In the genomic region with DNA sequence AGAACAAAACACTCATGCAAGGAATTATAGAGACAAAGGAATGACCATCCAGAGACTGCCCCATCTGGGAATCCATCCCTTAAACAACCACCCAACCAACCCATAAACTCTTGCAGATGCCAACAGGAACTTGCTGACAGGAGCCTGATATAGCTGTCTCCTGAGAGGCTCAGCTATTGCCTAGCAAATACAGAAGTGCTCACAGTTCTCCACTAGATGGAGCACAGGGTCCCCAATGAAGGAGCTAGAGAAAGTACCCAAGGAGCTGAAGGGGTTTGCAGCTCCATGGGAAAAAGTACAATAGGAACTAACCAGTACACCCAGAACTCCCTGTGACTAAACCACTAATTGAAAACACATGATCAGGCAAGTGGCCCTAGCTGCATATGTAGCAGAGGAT, we compare ENCODE assay signal across 8 mouse cellular contexts.
DNase-seq lines count a peak whose midpoint lies in the region; ATAC-seq and TF ChIP-seq lines count a peak whose summit lies in the region.

No protein-coding gene starts in this region.

- ATAC-seq in hindbrain, embryonic 14.5 days (ENCODE audit: low FRiP score): peak; percentile 43; the same call in 1 of the 2 replicates
- no peak for ATAC-seq in hindbrain, embryonic 13.5 days (ENCODE audit: low FRiP score)
- no peak for ATAC-seq in hindbrain, postnatal 0 days
- ATAC-seq in granulocyte monocyte progenitor cell, adult 5-6 weeks (replicated peaks; ENCODE audit: poor library complexity, severe bottlenecking): no peak

- no peak overlapping the region for H3K27ac ChIP-seq in hindbrain, embryonic 14.5 days
- no peak overlapping the region for H3K27ac ChIP-seq in hindbrain, embryonic 13.5 days
- no peak overlapping the region for H3K27ac ChIP-seq in hindbrain, postnatal 0 days

- H3K36me3 ChIP-seq in hindbrain, embryonic 14.5 days (replicated peaks; ENCODE audit: control insufficient read depth, insufficient read depth): no peaks in the 10 kb centered on the region
- no peaks in the 10 kb centered on the region for H3K36me3 ChIP-seq in hindbrain, embryonic 13.5 days
- H3K36me3 ChIP-seq in hindbrain, postnatal 0 days (ENCODE audit: insufficient read depth, low read length): no peaks in the 10 kb centered on the region

- no peaks in the 10 kb centered on the region for H3K27me3 ChIP-seq in hindbrain, embryonic 14.5 days (ENCODE audit: control insufficient read depth, insufficient read depth, low read length)
- no peaks in the 10 kb centered on the region for H3K27me3 ChIP-seq in hindbrain, embryonic 13.5 days
- H3K27me3 ChIP-seq in hindbrain, postnatal 0 days (ENCODE audit: insufficient read depth, low read length): no peaks in the 10 kb centered on the region

- no peak overlapping the region for H3K4me3 ChIP-seq in hindbrain, embryonic 14.5 days (replicated peaks; ENCODE audit: low read length)
- no peak overlapping the region for H3K4me3 ChIP-seq in hindbrain, embryonic 13.5 days
- no peak overlapping the region for H3K4me3 ChIP-seq in hindbrain, postnatal 0 days (ENCODE audit: low read length)

- DNase-seq in hindbrain, embryonic 14.5 days (ENCODE audit: low spot score): no peak
- peak; percentile 42 for DNase-seq in 416B (ENCODE audit: low read depth)
- peak; percentile 20 for DNase-seq in brain, adult 2 months (ENCODE audit: low read depth, low spot score)
- peak; percentile 5 for DNase-seq in hindbrain, postnatal 0 days (ENCODE audit: low spot score)
- no peak for DNase-seq in spleen, adult 18-20 months
- no peak for DNase-seq in gastrocnemius, adult 18-20 months (ENCODE audit: low spot score)

- H3K9me3 ChIP-seq in hindbrain, embryonic 14.5 days (ENCODE audit: control insufficient read depth, low read length): no peaks in the 10 kb centered on the region
- H3K9me3 ChIP-seq in hindbrain, embryonic 13.5 days: no peaks in the 10 kb centered on the region
- H3K9me3 ChIP-seq in hindbrain, postnatal 0 days (ENCODE audit: low read length): no peaks in the 10 kb centered on the region

- no peak overlapping the region for H3K4me2 ChIP-seq in hindbrain, embryonic 14.5 days (replicated peaks)
- H3K4me2 ChIP-seq in hindbrain, embryonic 13.5 days: no peak overlapping the region
- no peak overlapping the region for H3K4me2 ChIP-seq in hindbrain, postnatal 0 days (ENCODE audit: low read depth, low read length)

- H3K9ac ChIP-seq in hindbrain, embryonic 14.5 days: no peak overlapping the region
- H3K9ac ChIP-seq in hindbrain, embryonic 13.5 days: no peak overlapping the region
- H3K9ac ChIP-seq in hindbrain, postnatal 0 days (replicated peaks; ENCODE audit: low read length): no peak overlapping the region

- no peaks in the 10 kb centered on the region for H3K4me1 ChIP-seq in hindbrain, embryonic 14.5 days (replicated peaks; ENCODE audit: control insufficient read depth, insufficient read depth, low read length)
- H3K4me1 ChIP-seq in hindbrain, embryonic 13.5 days (replicated peaks): no peaks in the 10 kb centered on the region
- no peaks in the 10 kb centered on the region for H3K4me1 ChIP-seq in hindbrain, postnatal 0 days (ENCODE audit: insufficient read depth, low read length)

- TF ChIP-seq CTCF in hindbrain, postnatal 0 days (IDR thresholded peaks at IDR 0.05; ENCODE audit: low read depth): peak; percentile 30; the same call in 1 of the 2 replicates

Comparison
In these comparisons a context has a peak if more than half of its experiments do, and no peak if none do; other contexts are left out.
1. DNase-seq: peak in 416B (single experiment), brain, adult 2 months (single experiment) and hindbrain, postnatal 0 days (single experiment); none in hindbrain, embryonic 14.5 days (single experiment), spleen, adult 18-20 months (0 of 2) and gastrocnemius, adult 18-20 months (single experiment).